Mouse (Mus musculus): ENCODE results near the gene Tmem167b. TPM values are rescaled to one million over a fixed set of nuclear protein-coding genes. Genes with fewer than 3 reads are reported as not detected.
"Not testable (repeated sequence)": the region's sequence is repeated elsewhere in the genome, so short reads cannot be mapped to it uniquely, and the experiment has no call there.

Tmem167b gene
- polyA plus RNA-seq, 1 experiment from 2014 or later = 33.8 TPM

- peak overlapping the region; percentile 85 for H3K4me2 ChIP-seq
- H3K9me3 ChIP-seq (replicated peaks) = no peaks in the 10 kb centered on the region
- no peak overlapping the region for H3K9ac ChIP-seq
- peaks cover 4% of the 10 kb centered on the region; the same call in 1 of the 2 replicates for H3K4me1 ChIP-seq (replicated peaks)
- WGBS = 81% methylated on average over 14 of the region's 14 CpGs
- H3K4me3 ChIP-seq = peak overlapping the region; percentile 67
- no peak for ATAC-seq (ENCODE audit: insufficient number of reproducible peaks, low FRiP score)
- H3K36me3 ChIP-seq = no peaks in the 10 kb centered on the region
- no peak overlapping the region for H3K27ac ChIP-seq (ENCODE audit: poor library complexity, severe bottlenecking)
- peaks cover 13% of the 10 kb centered on the region; the same call in 1 of the 2 replicates for H3K27me3 ChIP-seq (replicated peaks)
Observed at GRCm38 (mm10) chr3:108570813-108571212, 8.5 kb upstream of the Tmem167b start.

- not testable (repeated sequence) for H3K4me3 ChIP-seq; H3K36me3 ChIP-seq; H3K4me1 ChIP-seq (replicated peaks); H3K27ac ChIP-seq (ENCODE audit: poor library complexity, severe bottlenecking); H3K9ac ChIP-seq; ATAC-seq (ENCODE audit: insufficient number of reproducible peaks, low FRiP score); H3K4me2 ChIP-seq; H3K9me3 ChIP-seq (replicated peaks)
- WGBS = 43% methylated on average over 3 of the region's 3 CpGs
- H3K27me3 ChIP-seq (replicated peaks) = peaks cover 13% of the 10 kb centered on the region; the same call in 1 of the 2 replicates
Observed at GRCm38 (mm10) chr3:108569636-108570035, 7.4 kb upstream of the Tmem167b start.

- Histone ChIP-seq H3K9ac (no peak overlapping the region), H3K27me3 (replicated peaks) (peaks cover 13% of the 10 kb centered on the region; the same call in 1 of the 2 replicates), H3K4me2 (no peak overlapping the region), H3K9me3 (replicated peaks) (no peaks in the 10 kb centered on the region), H3K36me3 (no peaks in the 10 kb centered on the region), H3K27ac (ENCODE audit: poor library complexity, severe bottlenecking) (no peak overlapping the region), H3K4me3 (no peak overlapping the region), H3K4me1 (replicated peaks) (peaks cover 4% of the 10 kb centered on the region; the same call in 1 of the 2 replicates)
- ATAC-seq (ENCODE audit: insufficient number of reproducible peaks, low FRiP score) = no peak
- 58% methylated on average over 15 of the region's 15 CpGs for WGBS
Observed at GRCm38 (mm10) chr3:108567990-108568877, 6.0 kb upstream of the Tmem167b start.

DNA sequence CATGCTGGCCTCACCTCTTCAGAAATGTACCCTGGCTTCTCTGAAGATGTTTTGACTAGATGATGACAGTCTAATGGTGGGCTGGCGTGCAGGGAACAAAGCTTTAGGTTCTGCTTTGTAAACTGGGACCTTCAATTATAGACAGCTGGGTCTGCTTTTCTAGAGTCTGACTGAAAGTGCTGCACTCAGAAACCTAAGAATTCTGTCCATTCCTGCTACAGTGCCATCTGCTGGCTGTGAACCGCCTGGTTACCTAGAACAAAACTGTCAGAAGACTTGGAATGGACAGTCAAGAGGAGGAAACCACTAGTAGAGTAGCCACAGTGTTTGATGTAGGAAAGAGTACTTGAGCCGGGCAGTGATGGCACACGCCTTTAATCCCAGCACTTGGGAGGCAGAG lies 1.0 kb upstream of the Tmem167b start:
- Histone ChIP-seq H3K4me3 (peak overlapping the region; percentile 90), H3K27ac (ENCODE audit: poor library complexity, severe bottlenecking) (peak overlapping the region; percentile 82), H3K27me3 (replicated peaks) (0 out of 2 replicates have a peak, but pooled peaks cover 4% of the 10 kb centered on the region), H3K9me3 (replicated peaks) (no peaks in the 10 kb centered on the region), H3K4me2 (peak overlapping the region; percentile 93), H3K4me1 (replicated peaks) (no peaks in the 10 kb centered on the region; the same call in 1 of the 2 replicates), H3K36me3 (peaks cover 17% of the 10 kb centered on the region), H3K9ac (peak overlapping the region; percentile 71; the same call in 1 of the 2 replicates)
- WGBS = 4% methylated on average over 4 of the region's 4 CpGs
- no peak for ATAC-seq (ENCODE audit: insufficient number of reproducible peaks, low FRiP score)

DNA sequence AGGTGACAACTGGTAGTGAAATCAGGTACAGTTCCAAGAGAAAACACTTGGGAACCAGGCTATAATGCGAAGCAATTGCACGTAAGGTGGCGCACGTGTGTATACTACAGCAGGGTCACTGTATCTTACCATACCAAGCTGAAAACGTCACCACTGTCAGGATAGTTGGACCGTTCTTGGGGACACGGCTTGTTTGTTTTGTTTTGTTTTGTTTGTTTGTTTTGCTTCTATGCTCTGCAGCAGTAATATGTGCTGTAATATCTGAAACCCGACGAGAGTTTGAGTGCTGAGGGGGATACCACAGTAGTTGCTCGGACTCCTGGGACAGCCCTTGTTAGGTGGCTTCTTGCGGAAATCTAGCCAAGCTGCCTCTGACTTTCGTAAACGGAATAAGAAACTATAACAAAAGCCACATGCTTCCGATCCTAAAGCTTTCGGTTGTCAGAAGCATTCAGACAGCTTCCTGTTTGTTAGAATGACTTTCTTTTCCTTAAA lies 558 bp upstream of the Tmem167b start:
- peak; percentile 69 for ATAC-seq (ENCODE audit: insufficient number of reproducible peaks, low FRiP score)
- Histone ChIP-seq H3K4me2 (peak overlapping the region; percentile 93), H3K4me3 (peak overlapping the region; percentile 90), H3K9ac (peak overlapping the region; percentile 71), H3K36me3 (peaks cover 22% of the 10 kb centered on the region), H3K4me1 (replicated peaks) (no peaks in the 10 kb centered on the region; the same call in 1 of the 2 replicates), H3K9me3 (replicated peaks) (no peaks in the 10 kb centered on the region), H3K27ac (ENCODE audit: poor library complexity, severe bottlenecking) (peak overlapping the region; percentile 82), H3K27me3 (replicated peaks) (0 out of 2 replicates have a peak, but pooled peaks cover 2% of the 10 kb centered on the region)
- 9% methylated on average over 15 of the region's 15 CpGs for WGBS

GRCm38 (mm10) chr3:108557888-108558287 lies 4.4 kb downstream of the Tmem167b start:
- Histone ChIP-seq H3K4me3 (no peak overlapping the region), H3K36me3 (peaks cover 31% of the 10 kb centered on the region), H3K4me1 (replicated peaks) (no peaks in the 10 kb centered on the region; the same call in 1 of the 2 replicates), H3K9ac (no peak overlapping the region), H3K27me3 (replicated peaks) (no peaks in the 10 kb centered on the region), H3K4me2 (no peak overlapping the region), H3K9me3 (replicated peaks) (no peaks in the 10 kb centered on the region), H3K27ac (ENCODE audit: poor library complexity, severe bottlenecking) (no peak overlapping the region)
- WGBS = 86% methylated on average over 4 of the region's 4 CpGs
- no peak for ATAC-seq (ENCODE audit: insufficient number of reproducible peaks, low FRiP score)

DNA sequence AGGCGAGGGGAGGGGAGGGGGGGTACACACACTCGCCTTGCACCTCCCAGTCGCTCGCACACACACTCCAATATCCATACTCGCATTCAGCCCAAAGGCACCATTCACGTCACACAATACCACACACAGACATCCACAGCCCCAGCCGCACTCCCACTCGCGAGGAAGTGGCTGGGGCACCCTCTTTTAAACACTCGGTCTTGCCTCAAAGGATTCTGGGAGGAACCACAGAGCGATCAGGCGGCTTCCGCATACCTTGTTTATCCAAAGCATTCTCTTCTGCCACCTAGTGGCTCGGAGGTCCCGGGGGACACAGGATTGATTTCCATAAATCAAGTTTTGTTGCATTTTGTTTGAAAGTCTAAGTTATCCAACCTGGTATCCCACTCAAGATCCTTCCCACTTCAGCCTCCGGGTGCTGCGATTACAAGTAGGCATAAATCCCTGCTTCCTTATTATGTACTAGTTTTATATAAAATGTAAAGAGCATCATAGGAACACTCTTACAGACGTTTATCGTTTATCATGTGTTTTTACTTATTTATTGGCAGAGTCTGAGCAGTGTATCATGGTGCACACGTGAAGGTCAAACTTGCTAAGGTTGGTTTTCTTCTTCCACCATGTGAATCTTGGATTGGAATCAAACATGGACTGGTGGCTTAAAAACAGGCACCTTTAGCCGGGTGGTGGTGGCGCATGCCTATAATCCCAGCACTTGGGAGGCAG lies 7.5 kb downstream of the Tmem167b start:
- no peaks in the 10 kb centered on the region for H3K9me3 ChIP-seq (replicated peaks)
- H3K36me3 ChIP-seq = peaks cover 25% of the 10 kb centered on the region
- peak overlapping the region; percentile 99 for H3K9ac ChIP-seq
- no peaks in the 10 kb centered on the region for H3K27me3 ChIP-seq (replicated peaks)
- H3K4me1 ChIP-seq (replicated peaks) = no peaks in the 10 kb centered on the region; the same call in 1 of the 2 replicates
- ATAC-seq (ENCODE audit: insufficient number of reproducible peaks, low FRiP score) = peak; percentile 98
- H3K4me2 ChIP-seq = peak overlapping the region; percentile 86
- H3K27ac ChIP-seq (ENCODE audit: poor library complexity, severe bottlenecking) = peak overlapping the region; percentile 81
- H3K4me3 ChIP-seq = peak overlapping the region; percentile 70
- 17% methylated on average over 22 of the region's 22 CpGs for WGBS

- peak overlapping the region; percentile 81 for H3K27ac ChIP-seq (ENCODE audit: poor library complexity, severe bottlenecking)
- H3K27me3 ChIP-seq (replicated peaks) = no peaks in the 10 kb centered on the region
- under 1% methylated on average over 42 of the region's 42 CpGs for WGBS
- H3K9me3 ChIP-seq (replicated peaks) = no peaks in the 10 kb centered on the region
- peak overlapping the region; percentile 70 for H3K4me3 ChIP-seq
- H3K36me3 ChIP-seq = peaks cover 22% of the 10 kb centered on the region
- no peaks in the 10 kb centered on the region; the same call in 1 of the 2 replicates for H3K4me1 ChIP-seq (replicated peaks)
- peak overlapping the region; percentile 99 for H3K9ac ChIP-seq
- peak; percentile 79 for ATAC-seq (ENCODE audit: insufficient number of reproducible peaks, low FRiP score)
- peak overlapping the region; percentile 86 for H3K4me2 ChIP-seq
Observed at GRCm38 (mm10) chr3:108554111-108554561, 8.1 kb downstream of the Tmem167b start.

DNA sequence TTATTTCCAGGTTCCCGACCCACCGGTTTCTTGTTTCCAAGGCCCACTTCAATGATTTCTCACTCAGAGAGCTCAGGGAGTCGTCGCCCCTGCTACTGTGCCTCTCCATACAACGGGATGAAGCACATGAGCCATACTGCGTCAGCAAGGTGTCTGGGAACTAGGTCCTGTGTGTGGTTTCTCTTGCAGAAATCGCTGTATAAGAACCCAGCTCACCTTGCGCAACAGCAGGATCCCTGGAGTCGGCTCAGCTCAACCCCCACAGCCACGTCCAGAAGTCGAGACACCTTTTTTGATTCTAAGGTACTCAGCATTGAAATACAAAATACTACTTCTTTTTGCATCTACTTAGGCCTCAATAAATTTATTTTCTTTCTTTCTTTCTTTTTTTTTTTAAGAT lies 20.0 kb downstream of the Tmem167b start:
- Histone ChIP-seq H3K4me1 (replicated peaks) (no peaks in the 10 kb centered on the region), H3K4me2 (no peak overlapping the region), H3K9ac (no peak overlapping the region), H3K4me3 (no peak overlapping the region), H3K27ac (ENCODE audit: poor library complexity, severe bottlenecking) (no peak overlapping the region), H3K27me3 (replicated peaks) (peaks cover 11% of the 10 kb centered on the region), H3K9me3 (replicated peaks) (0 out of 2 replicates have a peak, but pooled peaks cover 4% of the 10 kb centered on the region), H3K36me3 (no peaks in the 10 kb centered on the region)
- ATAC-seq (ENCODE audit: insufficient number of reproducible peaks, low FRiP score) = no peak
- 75% methylated on average over 11 of the region's 11 CpGs for WGBS

DNA sequence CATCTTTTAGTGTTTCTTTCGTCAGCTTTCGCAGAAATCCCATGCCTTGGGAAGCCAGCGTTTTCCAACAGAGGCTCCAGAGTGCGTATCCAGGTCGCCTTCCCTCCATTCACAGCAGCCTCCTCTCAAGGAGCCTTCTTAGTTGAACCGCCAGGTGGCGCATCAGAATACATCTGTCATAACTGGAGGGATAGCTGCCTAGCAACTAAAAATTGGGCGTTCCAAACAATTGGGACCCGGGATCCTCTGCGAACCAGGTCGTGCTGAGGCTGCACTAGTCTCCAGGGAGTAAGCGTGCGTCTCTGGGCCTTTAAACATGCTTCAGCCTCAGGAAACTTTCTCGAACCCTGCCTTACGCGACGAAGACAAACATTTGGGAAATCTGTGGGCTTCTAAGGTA lies 25.0 kb downstream of the Tmem167b start:
- 6% methylated on average over 17 of the region's 17 CpGs for WGBS
- peaks cover 21% of the 10 kb centered on the region for H3K27me3 ChIP-seq (replicated peaks)
- no peaks in the 10 kb centered on the region for H3K36me3 ChIP-seq
- no peaks in the 10 kb centered on the region for H3K9me3 ChIP-seq (replicated peaks)
- no peak overlapping the region for H3K27ac ChIP-seq (ENCODE audit: poor library complexity, severe bottlenecking)
- peak overlapping the region; percentile 52 for H3K4me2 ChIP-seq
- H3K4me1 ChIP-seq (replicated peaks) = peaks cover 18% of the 10 kb centered on the region
- peak overlapping the region; percentile 18 for H3K4me3 ChIP-seq
- ATAC-seq (ENCODE audit: insufficient number of reproducible peaks, low FRiP score) = peak; percentile 53
- peak overlapping the region; percentile 38; the same call in 1 of the 2 replicates for H3K9ac ChIP-seq
